Mouse (Mus musculus) small intestine, adult 2 months (tissue): ENCODE results near the gene Plekhg5.

Source experiments
- CTCF ChIP-seq: fragments of 200-500 bp; IDR thresholded peaks from 2 replicates; pipeline ENCODE4 v1.5.1; 2012; ENCODE audit warnings: low read depth, mild to moderate bottlenecking, control low read depth, inconsistent platforms, low read length, moderate library complexity, mixed read lengths; ENCODE audit not compliant: insufficient replicate concordance, insufficient read length; ENCODE audit errors: extremely low read depth
- POLR2A ChIP-seq: fragments of 200-500 bp; IDR thresholded peaks from 2 replicates; pipeline ENCODE4 v1.6.1; 2012; ENCODE audit warnings: low read depth, mild to moderate bottlenecking, control low read depth, inconsistent platforms, low read length, moderate library complexity

GRCm38 (mm10) chr4:152125161-152126025 is 53.1 kb downstream of the Plekhg5 start:
- TF ChIP-seq CTCF (no peak), POLR2A (no peak)
